Mouse (Mus musculus): Measurements from ENCODE around the gene D6Ertd527e. TPM values are rescaled to one million over a fixed set of nuclear protein-coding genes. Genes with fewer than 3 reads are reported as not detected.

The D6Ertd527e gene
- polyA plus RNA-seq, 1 experiment: not detected

- H3K79me3 ChIP-seq (ENCODE audit: low read depth): no peaks in the 10 kb centered on the region
- H3K4me3 ChIP-seq (ENCODE audit: insufficient read depth, poor library complexity, severe bottlenecking): no peak overlapping the region
- H3K27me3 ChIP-seq (ENCODE audit: control insufficient read depth, insufficient read depth, insufficient read length): no peaks in the 10 kb centered on the region
- no peak overlapping the region for H3ac ChIP-seq (ENCODE audit: control insufficient read depth, insufficient read length, low read depth)
- no peaks in the 10 kb centered on the region for H3K79me2 ChIP-seq (ENCODE audit: control insufficient read depth, insufficient read depth)
- H3K36me3 ChIP-seq (ENCODE audit: control insufficient read depth, insufficient read depth): no peaks in the 10 kb centered on the region
- TF ChIP-seq USF1 (IDR thresholded peaks at IDR 0.05; ENCODE audit: low read depth) (no peak), CEBPB (IDR thresholded peaks at IDR 0.05; ENCODE audit: low read depth) (no peak), MAX (IDR thresholded peaks at IDR 0.05) (no peak), FOSL1 (IDR thresholded peaks at IDR 0.05; ENCODE audit: insufficient read depth, low read length, poor library complexity, severe bottlenecking) (no peak), CTCF (IDR thresholded peaks at IDR 0.05; ENCODE audit: control insufficient read depth, insufficient read depth, insufficient read length) (no peak), MYOD1 (IDR thresholded peaks at IDR 0.05; ENCODE audit: control insufficient read depth, insufficient read length, low read depth) (no peak), MYOG (IDR thresholded peaks at IDR 0.05; ENCODE audit: control insufficient read depth, extremely low read depth, insufficient read length) (no peak)
These were observed 37.7 kb downstream of the D6Ertd527e start for GRCm38 (mm10) chr6:87142239-87142638.

- no peak overlapping the region for H3ac ChIP-seq (ENCODE audit: control insufficient read depth, insufficient read length, low read depth)
- H3K79me2 ChIP-seq (ENCODE audit: control insufficient read depth, insufficient read depth): no peaks in the 10 kb centered on the region
- H3K4me3 ChIP-seq (ENCODE audit: insufficient read depth, poor library complexity, severe bottlenecking): no peak overlapping the region
- no peak for TF ChIP-seq USF1 (IDR thresholded peaks at IDR 0.05; ENCODE audit: low read depth)
- no peak for TF ChIP-seq CEBPB (IDR thresholded peaks at IDR 0.05; ENCODE audit: low read depth)
- no peak for TF ChIP-seq MAX (IDR thresholded peaks at IDR 0.05)
- no peak for TF ChIP-seq FOSL1 (IDR thresholded peaks at IDR 0.05; ENCODE audit: insufficient read depth, low read length, poor library complexity, severe bottlenecking)
- no peak for TF ChIP-seq MYOG (IDR thresholded peaks at IDR 0.05; ENCODE audit: control insufficient read depth, extremely low read depth, insufficient read length)
- no peak for TF ChIP-seq MYOD1 (IDR thresholded peaks at IDR 0.05; ENCODE audit: control insufficient read depth, insufficient read length, low read depth)
- no peak for TF ChIP-seq CTCF (IDR thresholded peaks at IDR 0.05; ENCODE audit: control insufficient read depth, insufficient read depth, insufficient read length)
- H3K27me3 ChIP-seq (ENCODE audit: control insufficient read depth, insufficient read depth, insufficient read length): no peaks in the 10 kb centered on the region
- H3K79me3 ChIP-seq (ENCODE audit: low read depth): no peaks in the 10 kb centered on the region
- H3K36me3 ChIP-seq (ENCODE audit: control insufficient read depth, insufficient read depth): no peaks in the 10 kb centered on the region
These were observed 39.0 kb downstream of the D6Ertd527e start for GRCm38 (mm10) chr6:87143594-87143993.

DNA sequence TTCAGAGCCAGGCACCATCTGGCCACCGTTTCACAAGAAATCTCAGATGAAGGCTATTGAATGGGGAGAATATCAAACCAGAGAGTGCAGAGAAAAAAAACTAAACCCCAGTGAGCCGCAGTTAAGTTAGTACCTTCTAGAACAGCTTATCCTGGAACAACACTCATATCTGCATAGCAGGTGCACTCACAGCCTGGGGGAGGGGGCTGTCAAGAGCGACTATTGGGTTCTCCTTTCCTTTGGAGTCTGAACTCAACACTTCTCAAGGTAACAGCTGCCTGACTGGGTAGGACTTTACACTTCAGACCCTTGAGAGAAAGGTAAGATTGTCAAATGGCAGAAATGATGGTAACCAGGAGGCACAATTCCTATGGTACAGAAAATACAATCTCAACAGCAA, 43.4 kb downstream of the D6Ertd527e start:
- Histone ChIP-seq H3K79me2 (ENCODE audit: control insufficient read depth, insufficient read depth) (no peaks in the 10 kb centered on the region), H3K36me3 (ENCODE audit: control insufficient read depth, insufficient read depth) (no peaks in the 10 kb centered on the region), H3K79me3 (ENCODE audit: low read depth) (no peaks in the 10 kb centered on the region), H3K4me3 (ENCODE audit: insufficient read depth, poor library complexity, severe bottlenecking) (no peak overlapping the region), H3ac (ENCODE audit: control insufficient read depth, insufficient read length, low read depth) (no peak overlapping the region), H3K27me3 (ENCODE audit: control insufficient read depth, insufficient read depth, insufficient read length) (no peaks in the 10 kb centered on the region)
- TF ChIP-seq CEBPB (IDR thresholded peaks at IDR 0.05; ENCODE audit: low read depth) (no peak), MYOD1 (IDR thresholded peaks at IDR 0.05; ENCODE audit: control insufficient read depth, insufficient read length, low read depth) (no peak), MAX (IDR thresholded peaks at IDR 0.05) (no peak), CTCF (IDR thresholded peaks at IDR 0.05; ENCODE audit: control insufficient read depth, insufficient read depth, insufficient read length) (no peak), MYOG (IDR thresholded peaks at IDR 0.05; ENCODE audit: control insufficient read depth, extremely low read depth, insufficient read length) (no peak), FOSL1 (IDR thresholded peaks at IDR 0.05; ENCODE audit: insufficient read depth, low read length, poor library complexity, severe bottlenecking) (no peak), USF1 (IDR thresholded peaks at IDR 0.05; ENCODE audit: low read depth) (no peak)

DNA sequence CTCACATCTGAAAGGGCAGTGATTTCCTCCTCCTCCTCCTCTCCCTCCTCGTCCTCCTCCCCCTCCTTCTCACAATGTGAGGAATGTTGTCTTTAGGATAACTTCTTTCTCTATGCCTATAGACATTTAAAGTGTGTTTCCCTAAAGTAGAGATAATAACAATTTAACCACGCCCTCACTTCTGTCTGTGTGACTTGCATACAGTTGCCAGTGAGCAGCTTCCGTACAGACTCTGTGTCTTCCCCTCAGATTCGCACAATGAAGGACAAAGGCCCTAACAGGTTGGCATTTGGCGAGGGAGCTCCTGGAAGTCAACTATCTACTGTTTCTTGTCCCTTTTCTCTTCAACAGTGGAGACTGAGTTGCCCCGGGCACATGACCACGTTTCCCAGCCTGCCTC, 45.9 kb downstream of the D6Ertd527e start:
- H3K27me3 ChIP-seq (ENCODE audit: control insufficient read depth, insufficient read depth, insufficient read length): no peaks in the 10 kb centered on the region
- H3K36me3 ChIP-seq (ENCODE audit: control insufficient read depth, insufficient read depth): no peaks in the 10 kb centered on the region
- H3K4me3 ChIP-seq (ENCODE audit: insufficient read depth, poor library complexity, severe bottlenecking): no peak overlapping the region
- H3K79me3 ChIP-seq (ENCODE audit: low read depth): no peaks in the 10 kb centered on the region
- H3K79me2 ChIP-seq (ENCODE audit: control insufficient read depth, insufficient read depth): no peaks in the 10 kb centered on the region
- TF ChIP-seq CTCF (IDR thresholded peaks at IDR 0.05; ENCODE audit: control insufficient read depth, insufficient read depth, insufficient read length) (no peak), MYOD1 (IDR thresholded peaks at IDR 0.05; ENCODE audit: control insufficient read depth, insufficient read length, low read depth) (no peak), CEBPB (IDR thresholded peaks at IDR 0.05; ENCODE audit: low read depth) (no peak), FOSL1 (IDR thresholded peaks at IDR 0.05; ENCODE audit: insufficient read depth, low read length, poor library complexity, severe bottlenecking) (no peak), MYOG (IDR thresholded peaks at IDR 0.05; ENCODE audit: control insufficient read depth, extremely low read depth, insufficient read length) (no peak)
- no peak overlapping the region for H3ac ChIP-seq (ENCODE audit: control insufficient read depth, insufficient read length, low read depth)

DNA sequence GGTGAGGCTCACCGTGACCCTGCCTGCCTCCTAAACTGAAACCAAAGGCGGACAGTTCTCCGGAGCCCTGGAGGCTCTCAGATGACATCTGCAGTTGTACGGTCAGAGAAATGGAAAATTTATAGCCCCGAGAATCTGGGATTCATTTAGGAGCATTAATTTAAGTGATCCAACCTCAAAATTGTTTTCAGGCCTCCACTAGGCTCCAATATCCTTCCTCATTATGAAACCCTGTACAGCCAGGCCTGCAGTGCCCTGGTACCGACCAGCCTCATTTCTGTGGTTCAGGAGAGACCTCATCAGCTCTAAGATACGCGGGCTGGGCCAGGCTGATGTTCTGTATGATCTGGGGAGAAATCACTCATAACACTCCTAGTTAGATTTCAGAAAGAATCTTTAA, 46.9 kb downstream of the D6Ertd527e start:
- no peak overlapping the region for H3K4me3 ChIP-seq (ENCODE audit: insufficient read depth, poor library complexity, severe bottlenecking)
- TF ChIP-seq FOSL1 (IDR thresholded peaks at IDR 0.05; ENCODE audit: insufficient read depth, low read length, poor library complexity, severe bottlenecking) (no peak), MYOD1 (IDR thresholded peaks at IDR 0.05; ENCODE audit: control insufficient read depth, insufficient read length, low read depth) (no peak), CTCF (IDR thresholded peaks at IDR 0.05; ENCODE audit: control insufficient read depth, insufficient read depth, insufficient read length) (no peak), CEBPB (IDR thresholded peaks at IDR 0.05; ENCODE audit: low read depth) (no peak), USF1 (IDR thresholded peaks at IDR 0.05; ENCODE audit: low read depth) (no peak), MYOG (IDR thresholded peaks at IDR 0.05; ENCODE audit: control insufficient read depth, extremely low read depth, insufficient read length) (no peak), MAX (IDR thresholded peaks at IDR 0.05) (no peak)
- no peaks in the 10 kb centered on the region for H3K79me2 ChIP-seq (ENCODE audit: control insufficient read depth, insufficient read depth)
- no peaks in the 10 kb centered on the region for H3K27me3 ChIP-seq (ENCODE audit: control insufficient read depth, insufficient read depth, insufficient read length)
- no peaks in the 10 kb centered on the region for H3K36me3 ChIP-seq (ENCODE audit: control insufficient read depth, insufficient read depth)
- H3K79me3 ChIP-seq (ENCODE audit: low read depth): no peaks in the 10 kb centered on the region
- H3ac ChIP-seq (ENCODE audit: control insufficient read depth, insufficient read length, low read depth): no peak overlapping the region
